Mouse (Mus musculus) stomach, postnatal 0 days (tissue): ENCODE measurements around the gene Srpx. TPM values are rescaled to one million over a fixed set of nuclear protein-coding genes. Genes with fewer than 3 reads are reported as not detected.
A peak's percentile ranks its signal among the peaks of the same experiment; 100 is the strongest.

Source experiments
- ATAC-seq: fragments of 200-750 bp; cut with Nextera tagmentation; 2 replicates; pipeline ENCODE4 v1.8.0; 2017; ENCODE audit not compliant: low FRiP score, low TSS enrichment
- DNase-seq: peaks from one replicate; pipeline ENCODE4 v3.0.0-alpha.2; 2016; ENCODE audit warnings: low spot score
- H3K27ac ChIP-seq: fragments of 300-500 bp; sonication (generic); replicated peaks from 2 replicates; pipeline ENCODE4 v1.5.1; 2014; ENCODE audit warnings: mild to moderate bottlenecking, control low read depth
- H3K27me3 ChIP-seq: fragments of 300-500 bp; sonication (generic); 2 replicates; pipeline ENCODE4 v1.6.1; 2014; ENCODE audit warnings: low read length; ENCODE audit not compliant: control insufficient read depth, insufficient read depth
- H3K36me3 ChIP-seq: fragments of 300-500 bp; sonication (generic); 2 replicates; pipeline ENCODE4 v1.6.1; 2014; ENCODE audit warnings: low read length, mixed read lengths; ENCODE audit not compliant: control insufficient read depth, insufficient read depth
- H3K4me1 ChIP-seq: fragments of 300-500 bp; sonication (generic); replicated peaks from 2 replicates; pipeline ENCODE4 v1.6.1; 2014; ENCODE audit warnings: antibody characterized with exemption; ENCODE audit not compliant: control insufficient read depth, insufficient read depth
- H3K4me2 ChIP-seq: fragments of 300-500 bp; sonication (generic); replicated peaks from 2 replicates; pipeline ENCODE4 v1.6.1; 2014; ENCODE audit warnings: low read depth, mild to moderate bottlenecking, control low read depth, moderate library complexity
- H3K4me3 ChIP-seq: fragments of 300-500 bp; sonication (generic); 2 replicates; pipeline ENCODE4 v1.5.1; 2014; ENCODE audit warnings: low read depth, low read length, control low read depth
- H3K9ac ChIP-seq: fragments of 300-500 bp; sonication (generic); 2 replicates; pipeline ENCODE4 v1.6.1; 2014; ENCODE audit warnings: mild to moderate bottlenecking, low read length, control low read depth, mixed read lengths
- H3K9me3 ChIP-seq: fragments of 300-500 bp; sonication (generic); 2 replicates; pipeline ENCODE4 v1.6.1; 2016; ENCODE audit warnings: low read length; ENCODE audit not compliant: control insufficient read depth
- CTCF ChIP-seq: IDR thresholded peaks from 2 replicates; pipeline ENCODE4 v1.5.1; 2016; ENCODE audit warnings: antibody characterized with exemption, low read depth, mild to moderate bottlenecking, moderate library complexity
- EP300 ChIP-seq: optimal IDR thresholded peaks from 2 replicates; pipeline ENCODE3; 2016; ENCODE audit warnings: antibody characterized with exemption
- WGBS: fragments of 180-500 bp; shearing (Covaris S2); extraction: QIAGEN DNeasy Blood & Tissue Kit; methylation state at CpG from one replicate; pipeline ENCODE4 v1.1.7; 2014; 5-methylcytosine and 5-hydroxymethylcytosine counted together
- polyA plus RNA-seq: library from polyadenylated mRNA; unstranded; fragments of >200 nt; fragmentation: Nextera tagmentation; extraction: Ambion mirVana; gene quantifications from 2 replicates; pipeline ENCODE4 v1.2.1, GENCODE M21; 2015

Gene Srpx
- polyA plus RNA-seq, result 22.3 and 24.9 TPM in 2 replicates

DNA sequence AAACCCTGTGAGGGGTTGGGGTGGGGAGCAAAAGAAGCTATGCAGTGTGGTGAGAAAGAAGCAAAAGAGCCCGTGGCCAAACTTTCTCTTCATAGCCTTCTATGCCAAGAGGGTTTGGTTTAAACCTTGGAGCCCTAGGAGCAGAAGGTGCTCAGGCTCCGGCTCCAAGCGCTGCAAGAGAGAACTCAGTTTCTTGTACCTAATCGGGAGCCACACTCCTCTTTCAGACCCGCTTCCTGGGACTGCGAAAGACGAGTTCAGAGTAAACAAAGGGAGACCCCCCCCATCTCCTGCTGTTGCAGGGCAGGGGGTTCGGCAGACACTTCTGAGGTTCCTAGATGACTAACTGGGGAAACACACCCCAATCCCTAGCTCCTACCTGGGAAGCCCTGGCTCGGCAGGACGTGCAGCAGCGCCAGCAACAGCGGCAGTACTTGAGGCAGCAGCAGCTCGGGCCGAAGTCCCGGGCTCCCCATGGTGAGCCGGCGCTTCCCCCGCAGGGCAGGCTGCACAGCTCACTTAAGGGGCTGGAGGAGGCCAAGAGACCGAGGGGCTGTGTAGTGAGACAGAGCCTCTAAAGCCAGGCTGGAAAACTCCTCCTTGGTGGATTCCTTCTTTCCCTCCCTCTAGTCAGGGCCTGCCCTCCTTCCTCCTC, at the start of gene Srpx:
Srpx (minus strand) TSS at position 645 of the 655 bp plus-strand sequence.
- H3K4me3 ChIP-seq, result peak within 1 kb of the TSS; percentile 37
- H3K9me3 ChIP-seq, result no peaks in the 10 kb centered on the region
- DNase-seq, result peak; percentile 23
- no peaks in the 10 kb centered on the region for H3K36me3 ChIP-seq
- WGBS, result 22% methylated on average over 18 of the region's 19 CpGs
- H3K4me1 ChIP-seq, result no peaks in the 10 kb centered on the region
- peak within 1 kb of the TSS; percentile 75 for H3K27ac ChIP-seq
- ATAC-seq, result 0 out of 2 replicates have a peak, but pooled peaks have one; percentile 40
- H3K27me3 ChIP-seq, result no peaks in the 10 kb centered on the region
- peak within 1 kb of the TSS; percentile 49 for H3K4me2 ChIP-seq
- H3K9ac ChIP-seq, result peak within 1 kb of the TSS; percentile 50
- TF ChIP-seq CTCF (no peak), EP300 (no peak)

GRCm38 (mm10) chrX:10152390-10152789, 34.9 kb upstream of the Srpx start:
- Histone ChIP-seq H3K27me3 (no peaks in the 10 kb centered on the region), H3K4me1 (no peaks in the 10 kb centered on the region), H3K9me3 (no peaks in the 10 kb centered on the region), H3K36me3 (no peaks in the 10 kb centered on the region), H3K4me3 (no peak overlapping the region), H3K27ac (no peak overlapping the region), H3K9ac (no peak overlapping the region), H3K4me2 (no peak overlapping the region)
- DNase-seq (no peak), ATAC-seq (no peak)
- TF ChIP-seq EP300, result no peak
- TF ChIP-seq CTCF, result no peak
- WGBS, result 73% methylated on average over 3 of the region's 3 CpGs

DNA sequence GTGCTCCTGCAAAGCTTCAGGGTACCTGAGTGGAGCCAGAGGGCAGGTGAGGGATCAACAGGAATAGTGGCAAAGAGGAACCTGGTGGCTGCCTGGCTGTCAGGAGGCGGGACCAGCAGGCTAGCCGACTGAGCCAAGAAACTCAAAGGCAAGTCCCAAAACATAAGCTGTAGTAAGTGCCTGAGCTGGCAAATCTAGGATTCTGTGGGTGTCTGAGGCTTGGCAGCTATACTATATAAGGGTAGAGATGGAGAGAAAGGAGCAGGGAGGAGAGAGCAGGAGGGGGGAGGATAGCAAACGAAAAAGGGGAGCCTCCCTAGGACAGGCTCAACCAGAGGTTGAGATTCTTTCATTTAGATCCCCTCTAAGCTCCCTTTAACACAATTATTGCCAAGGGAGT, 1.7 kb downstream of the Srpx start:
- no peak overlapping the region for H3K9ac ChIP-seq
- ATAC-seq (no peak), DNase-seq (no peak)
- H3K27ac ChIP-seq, result no peak overlapping the region
- TF ChIP-seq EP300 (no peak), CTCF (no peak)
- no peaks in the 10 kb centered on the region for H3K4me1 ChIP-seq
- no peak overlapping the region for H3K4me3 ChIP-seq
- H3K36me3 ChIP-seq, result no peaks in the 10 kb centered on the region
- no peaks in the 10 kb centered on the region for H3K27me3 ChIP-seq
- peak overlapping the region; percentile 49 for H3K4me2 ChIP-seq
- H3K9me3 ChIP-seq, result no peaks in the 10 kb centered on the region
- WGBS, result 28% methylated on average over 3 of the region's 3 CpGs

- DNase-seq, result no peak
- H3K4me2 ChIP-seq, result no peak overlapping the region
- no peak overlapping the region for H3K4me3 ChIP-seq
- H3K9ac ChIP-seq, result no peak overlapping the region
- no peaks in the 10 kb centered on the region for H3K9me3 ChIP-seq
- no peaks in the 10 kb centered on the region for H3K36me3 ChIP-seq
- no peak for TF ChIP-seq CTCF
- no peak for TF ChIP-seq EP300
- 52% methylated on average over 1 of the region's 1 CpGs for WGBS
- H3K27ac ChIP-seq, result no peak overlapping the region
- no peak for ATAC-seq
- no peaks in the 10 kb centered on the region for H3K4me1 ChIP-seq
- H3K27me3 ChIP-seq, result no peaks in the 10 kb centered on the region
Measured at GRCm38 (mm10) chrX:10110736-10111135, 6.8 kb downstream of the Srpx start.

GRCm38 (mm10) chrX:10108558-10108957, 9.0 kb downstream of the Srpx start:
- Histone ChIP-seq H3K9me3 (no peaks in the 10 kb centered on the region), H3K27ac (no peak overlapping the region), H3K4me2 (no peak overlapping the region), H3K9ac (no peak overlapping the region), H3K27me3 (no peaks in the 10 kb centered on the region), H3K36me3 (no peaks in the 10 kb centered on the region), H3K4me1 (no peaks in the 10 kb centered on the region), H3K4me3 (no peak overlapping the region)
- TF ChIP-seq CTCF (no peak), EP300 (no peak)
- ATAC-seq, result no peak
- no peak for DNase-seq
- WGBS, result 40% methylated on average over 4 of the region's 4 CpGs

- no peak overlapping the region for H3K27ac ChIP-seq
- ATAC-seq (no peak), DNase-seq (no peak)
- H3K9me3 ChIP-seq, result no peaks in the 10 kb centered on the region
- no peak for TF ChIP-seq CTCF
- no peak for TF ChIP-seq EP300
- H3K4me2 ChIP-seq, result no peak overlapping the region
- H3K27me3 ChIP-seq, result no peaks in the 10 kb centered on the region
- WGBS, result 51% methylated on average over 5 of the region's 5 CpGs
- H3K4me1 ChIP-seq, result no peaks in the 10 kb centered on the region
- H3K9ac ChIP-seq, result no peak overlapping the region
- no peak overlapping the region for H3K4me3 ChIP-seq
- H3K36me3 ChIP-seq, result no peaks in the 10 kb centered on the region
Measured at GRCm38 (mm10) chrX:10105475-10105874, 12.0 kb downstream of the Srpx start.
